Mouse (Mus musculus) layer of hippocampus, postnatal 14 days (tissue): Measurements from ENCODE around the gene Rbpj. TPM values are rescaled to one million over a fixed set of nuclear protein-coding genes. Genes with fewer than 3 reads are reported as not detected.

Experiments used
- DNase-seq, 2 experiments: peaks; one replicate each; pipeline ENCODE4 v3.0.0; 2021 to 2022; ENCODE audit warnings: low spot score in 2 of 2, mixed read lengths in 1 of 2
- long read RNA-seq, 2 experiments: library from polyadenylated mRNA; stranded (forward); transcript quantifications; one replicate each; pipeline ENCODE4 v2.0.0; 2021
- total RNA-seq, 2 experiments: library from RNA; stranded (reverse); gene quantifications; 2 replicates each; pipeline ENCODE4 v1.2.3; 2021

Gene Rbpj
- total RNA-seq: 10 to 100 TPM; 26.9 to 29.3 TPM
- long read RNA-seq, experiment 1, full-length matches to known transcripts: 9 of 11 reads
- long read RNA-seq, experiment 1, partial matches to known transcripts: 0 of 11 reads
- long read RNA-seq, experiment 1, other reads (novel, unspliced or antisense): 2 of 11 reads
- long read RNA-seq, experiment 2, full-length matches to known transcripts: 8 of 13 reads
- long read RNA-seq, experiment 2, partial matches to known transcripts: 1 of 13 reads
- long read RNA-seq, experiment 2, other reads (novel, unspliced or antisense): 4 of 13 reads

GRCm38 (mm10) chr5:53465883-53466282 is at the start of gene Rbpj:
Gene Rbpj (plus strand): TSS chr5:53466152.
- DNase-seq: no peak

DNA sequence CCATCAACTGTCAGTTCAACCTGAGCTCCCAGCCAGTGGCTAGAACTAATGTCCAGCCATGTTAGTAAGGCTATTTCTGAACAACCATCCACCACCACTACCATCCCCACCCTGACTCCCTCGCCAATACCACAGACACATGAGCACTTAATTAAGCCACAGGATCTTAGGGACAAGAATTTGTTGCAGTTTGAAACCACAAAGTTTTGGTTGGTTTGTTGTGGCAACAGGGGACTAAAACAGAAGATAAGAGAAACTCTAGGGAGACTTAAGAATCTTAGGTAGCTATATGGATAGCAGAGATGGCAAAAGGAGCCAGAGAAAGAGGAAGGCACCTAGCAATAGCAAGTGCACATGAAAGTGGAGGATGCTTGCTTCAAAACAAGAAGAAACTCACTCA is 45.2 kb upstream of the Rbpj start:
- DNase-seq: no peak

- DNase-seq: no peak
These were observed 44.7 kb upstream of the Rbpj start for GRCm38 (mm10) chr5:53421291-53421690.

- DNase-seq: no peak
These were observed 38.5 kb upstream of the Rbpj start for GRCm38 (mm10) chr5:53427411-53427810.

DNA sequence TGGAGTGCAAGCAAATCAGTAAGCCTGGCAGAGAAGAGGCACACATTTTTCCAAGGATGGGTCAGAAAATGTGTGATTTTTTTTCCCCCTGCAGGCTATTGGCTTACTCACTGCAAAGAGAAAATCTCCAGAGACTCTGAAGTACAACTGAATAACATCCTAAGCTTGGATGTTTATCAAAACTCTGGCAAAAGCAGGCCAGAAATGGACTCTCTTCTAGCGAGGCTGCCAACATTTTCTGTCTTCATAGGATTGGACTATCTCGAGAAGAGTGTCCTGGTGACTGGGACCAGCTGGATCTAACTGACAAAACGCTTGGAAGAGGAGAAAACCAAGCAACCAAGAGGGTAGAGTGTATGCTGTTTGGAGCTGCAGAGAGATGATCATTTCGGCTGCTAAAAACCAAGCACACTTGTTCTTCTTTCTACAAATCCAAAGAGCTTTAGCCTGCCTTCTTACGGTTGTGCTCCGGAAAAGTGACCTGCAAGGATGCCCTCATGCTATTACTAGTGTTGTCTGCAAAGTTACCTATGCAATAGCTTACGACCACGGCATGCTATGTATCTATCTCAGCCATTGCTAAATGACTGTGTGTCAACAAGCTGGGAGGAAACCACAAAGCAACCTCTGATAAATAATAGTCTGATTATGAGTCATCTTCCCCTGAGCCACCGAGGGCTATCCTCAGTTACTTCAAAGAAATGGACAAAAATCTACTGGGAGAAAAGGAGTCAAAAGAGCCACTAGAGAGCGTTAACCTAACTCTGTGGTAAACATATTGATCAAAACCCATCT is 36.1 kb upstream of the Rbpj start:
- no peak for DNase-seq

DNA sequence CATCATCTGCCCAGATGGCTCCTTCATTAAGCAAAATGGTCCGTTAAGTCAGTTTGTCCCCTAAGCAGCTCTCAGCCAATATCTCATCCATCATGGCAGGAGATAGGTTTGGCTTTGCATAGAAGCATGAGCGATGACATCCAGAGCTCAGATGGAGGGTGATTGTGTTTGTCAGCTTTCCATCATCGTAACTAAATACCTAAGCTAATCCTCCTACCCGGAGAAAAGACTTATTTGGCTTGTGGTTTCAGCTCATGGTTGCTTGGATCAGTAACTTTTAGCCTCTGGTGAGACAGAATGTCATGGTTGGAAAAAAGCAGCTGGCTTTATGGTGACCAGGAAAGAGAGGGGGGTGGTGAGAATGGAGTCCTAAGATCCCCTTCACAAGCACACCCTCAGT is 33.5 kb upstream of the Rbpj start:
- DNase-seq: no peak

GRCm38 (mm10) chr5:53436905-53437632 is 28.9 kb upstream of the Rbpj start:
- no peak for DNase-seq

GRCm38 (mm10) chr5:53437767-53438166 is 28.2 kb upstream of the Rbpj start:
- no peak for DNase-seq

DNA sequence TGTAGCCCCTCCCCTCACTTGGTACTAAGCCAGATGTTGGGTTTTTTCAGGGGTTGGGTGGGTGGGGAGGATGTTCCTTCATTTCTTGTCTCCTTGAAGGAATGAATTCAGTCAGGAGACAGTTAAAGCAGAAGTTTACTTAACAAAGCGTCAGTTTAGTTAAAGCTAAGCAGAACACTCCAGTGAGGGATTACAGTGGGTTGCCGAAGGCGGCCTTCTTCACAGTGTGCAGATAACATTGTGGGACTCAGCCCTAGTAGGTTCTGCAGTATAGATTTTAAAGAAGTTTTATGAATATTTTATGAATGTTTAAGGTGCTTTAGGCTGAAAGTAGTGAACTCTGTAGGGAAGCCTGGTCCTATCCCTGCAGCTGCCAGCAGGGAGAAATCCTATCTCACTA is 27.7 kb upstream of the Rbpj start:
- no peak for DNase-seq

- no peak for DNase-seq
These were observed 26.3 kb upstream of the Rbpj start for GRCm38 (mm10) chr5:53439655-53440054.

- no peak for DNase-seq
These were observed 21.9 kb upstream of the Rbpj start for GRCm38 (mm10) chr5:53444030-53444429.

- DNase-seq: peak in 1 of 2 experiments; percentile 15
These were observed 15.0 kb upstream of the Rbpj start for GRCm38 (mm10) chr5:53450945-53451344.

DNA sequence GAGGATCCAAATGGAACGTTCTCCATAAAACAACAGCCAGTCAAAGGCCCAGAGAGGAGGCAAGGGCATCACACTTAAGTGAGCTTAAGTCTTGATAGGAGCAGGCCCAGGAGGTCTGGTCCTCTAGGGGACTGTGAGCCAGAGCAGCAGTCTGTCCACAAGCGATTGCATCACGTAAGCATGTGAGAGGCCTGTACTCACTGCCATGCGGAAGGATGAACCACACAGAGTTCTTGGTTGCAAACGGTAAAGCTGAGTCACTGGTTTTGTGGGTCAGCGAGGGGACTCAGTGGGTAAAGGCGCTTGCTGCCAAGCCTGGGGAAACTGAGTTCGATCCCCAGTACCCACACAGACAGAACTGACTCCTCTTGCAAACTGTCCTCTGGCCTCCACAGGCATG is 14.1 kb upstream of the Rbpj start:
- DNase-seq: no peak

- DNase-seq: no peak
These were observed 13.0 kb upstream of the Rbpj start for GRCm38 (mm10) chr5:53452920-53453319.

DNA sequence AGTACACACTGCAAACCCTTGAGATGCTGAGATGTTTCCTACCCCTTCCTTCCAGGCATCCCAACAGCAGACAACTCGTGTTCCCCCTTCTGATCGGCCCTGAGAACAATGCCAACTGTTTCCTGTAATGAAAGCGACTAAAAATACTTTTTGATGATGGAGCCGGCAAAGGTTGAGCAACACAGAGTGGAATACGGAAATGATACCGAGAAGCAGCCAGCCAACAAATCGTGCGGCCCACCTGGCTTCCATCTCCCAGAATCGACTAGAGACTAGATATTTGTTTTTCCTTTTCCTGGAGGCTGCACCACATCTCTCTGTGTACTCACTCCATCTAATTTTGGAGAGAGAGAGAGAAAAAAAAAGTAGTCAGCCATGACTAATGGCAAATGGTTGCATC is 11.2 kb upstream of the Rbpj start:
- DNase-seq: peak in 1 of 2 experiments; percentile 15

GRCm38 (mm10) chr5:53455459-53455858 is 10.5 kb upstream of the Rbpj start:
- no peak for DNase-seq

DNA sequence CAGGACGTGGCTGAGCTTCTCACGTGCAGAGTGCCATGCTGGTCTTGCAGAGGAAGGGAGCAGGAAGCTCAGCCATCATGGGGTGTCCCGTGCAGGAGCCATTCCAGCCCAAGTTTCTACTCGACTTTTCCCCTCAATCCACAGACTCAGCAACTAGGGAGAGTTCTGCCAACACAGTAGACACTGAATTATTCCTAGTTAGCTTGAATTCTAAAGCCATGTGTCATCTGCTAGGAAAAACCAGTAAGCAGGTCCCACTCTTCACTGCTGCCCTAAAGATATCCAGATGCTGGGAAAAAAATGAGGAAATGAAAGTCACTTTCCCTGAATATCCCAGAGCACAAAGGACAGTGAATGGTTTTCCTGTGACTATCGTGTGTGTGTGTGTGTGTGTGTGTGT is 5.8 kb upstream of the Rbpj start:
- DNase-seq: no peak

DNA sequence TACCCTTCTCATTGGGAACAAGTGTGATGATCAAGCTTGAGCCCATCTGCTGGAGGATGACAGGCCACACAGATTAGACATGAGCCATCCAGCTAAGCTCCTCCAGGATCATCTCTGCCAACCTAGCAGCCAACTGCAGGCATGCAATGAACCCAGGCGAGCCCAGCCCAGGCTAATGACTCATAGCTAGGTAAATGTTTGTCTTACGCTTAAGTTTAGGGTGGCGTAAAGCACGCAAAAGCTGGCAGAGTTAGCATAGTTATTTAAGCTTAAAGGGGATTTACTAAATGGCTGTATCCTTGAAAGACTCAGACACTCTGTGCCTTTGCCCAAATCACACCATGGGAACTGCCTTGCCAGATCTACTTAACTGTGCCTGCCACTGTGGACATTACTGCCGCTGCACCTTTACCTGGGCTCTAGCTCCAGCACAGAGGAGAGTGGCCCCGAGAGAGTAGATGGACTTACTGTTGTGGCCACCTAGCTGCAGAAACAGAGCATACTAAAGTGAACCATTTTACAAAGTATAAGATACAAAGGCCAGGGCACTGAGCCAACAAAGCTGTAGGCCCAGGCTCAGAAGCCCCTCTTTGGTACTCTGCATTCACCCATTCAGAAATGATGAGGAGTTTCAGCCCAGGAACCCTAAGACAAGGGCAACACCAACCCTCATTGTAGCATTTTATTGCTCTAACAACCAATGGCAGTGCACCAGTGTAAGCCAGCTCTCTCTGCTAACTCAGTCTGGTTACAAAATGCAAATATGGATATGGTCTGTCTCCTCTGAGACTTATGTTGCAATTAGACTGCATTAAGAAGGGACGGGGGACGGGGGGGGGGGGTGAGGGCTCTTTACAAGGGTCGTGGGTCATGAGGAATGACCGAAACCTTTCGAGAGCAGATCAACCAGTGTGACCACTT is 2.6 kb upstream of the Rbpj start:
- no peak for DNase-seq

GRCm38 (mm10) chr5:53466422-53467333 is 726 bp downstream of the Rbpj start:
- DNase-seq: no peak

GRCm38 (mm10) chr5:53467602-53468001 is 1.6 kb downstream of the Rbpj start:
- no peak for DNase-seq
